Mouse (Mus musculus) heart, adult 2 months (tissue): ENCODE results near the gene Mon2.

Experiments used
- CTCF ChIP-seq: fragments of 200-600 bp; IDR thresholded peaks from 2 replicates; pipeline ENCODE4 v1.8.1; 2022; ENCODE audit warnings: antibody characterized with exemption, mild to moderate bottlenecking, moderate library complexity
- EP300 ChIP-seq: fragments of 200-500 bp; IDR thresholded peaks from 2 replicates; pipeline ENCODE4 v1.6.1; 2011; ENCODE audit warnings: low read depth, low read length, control low read depth; ENCODE audit not compliant: insufficient read depth
- POLR2A ChIP-seq: fragments of 200-500 bp; IDR thresholded peaks from 2 replicates; pipeline ENCODE4 v1.6.1; 2011; ENCODE audit warnings: mild to moderate bottlenecking, low read depth, low read length, control low read depth; ENCODE audit not compliant: insufficient read depth

- TF ChIP-seq EP300 (no peak), CTCF (no peak), POLR2A (no peak)
These were observed 24.3 kb downstream of the Mon2 start for GRCm38 (mm10) chr10:123052021-123052420.
